Mouse (Mus musculus): ENCODE measurements around the gene Slc25a39.

- TF ChIP-seq POLR2A (IDR thresholded peaks at IDR 0.05; ENCODE audit: low read depth, low read length) (no peak), MAZ (IDR thresholded peaks at IDR 0.05; ENCODE audit: low read depth, low read length) (no peak), RCOR1 (conservative IDR thresholded peaks at IDR 0.05; ENCODE audit: low read depth, low read length) (no peak), USF2 (conservative IDR thresholded peaks at IDR 0.05; ENCODE audit: low read depth, low read length) (no peak), USF1 (IDR thresholded peaks at IDR 0.05; ENCODE audit: low read depth, low read length) (no peak), SIN3A (IDR thresholded peaks at IDR 0.05; ENCODE audit: low read length) (no peak), BHLHE40 (IDR thresholded peaks at IDR 0.05; ENCODE audit: low read depth, low read length) (no peak)
Measured at GRCm38 (mm10) chr11:102407834-102408215, at the start of gene Slc25a39.

Data from CH12.LX (cell line).